ENCODE assay signal across 11 mouse cellular contexts in genomic region chr2:166010321-166010720, GRCm38 (mm10). TPM values are rescaled to one million over a fixed set of nuclear protein-coding genes. Genes with fewer than 3 reads are reported as not detected.
DNase-seq lines count a peak whose midpoint lies in the region; ATAC-seq and TF ChIP-seq lines count a peak whose summit lies in the region.
"Had no signal": no experiment of that assay in that cellular context is flagged by ENCODE, and none has a peak within 500 bp of the region (broad histone marks: within the 10 kb centered on the region; RNA-seq: fewer than 3 reads in every experiment).

No protein-coding gene starts in this region.

- no peaks in the 10 kb centered on the region for H3K9me3 ChIP-seq in forebrain, embryonic 14.5 days (replicated peaks; ENCODE audit: control insufficient read depth, low read length)
- no peaks in the 10 kb centered on the region for H3K9me3 ChIP-seq in forebrain, embryonic 10.5 days
- no peaks in the 10 kb centered on the region for H3K9me3 ChIP-seq in hindbrain, embryonic 14.5 days (ENCODE audit: control insufficient read depth, low read length)
- no peaks in the 10 kb centered on the region for H3K9me3 ChIP-seq in hindbrain, postnatal 0 days (ENCODE audit: low read length)
- no peaks in the 10 kb centered on the region for H3K9me3 ChIP-seq in midbrain, embryonic 11.5 days (ENCODE audit: control insufficient read depth, low read length)

- peaks cover 7% of the 10 kb centered on the region; the same call in 1 of the 2 replicates for H3K4me1 ChIP-seq in forebrain, embryonic 14.5 days (ENCODE audit: control insufficient read depth, insufficient read depth, low read length)
- peaks cover 42% of the 10 kb centered on the region for H3K4me1 ChIP-seq in forebrain, embryonic 10.5 days
- H3K4me1 ChIP-seq in hindbrain, embryonic 14.5 days (replicated peaks; ENCODE audit: control insufficient read depth, insufficient read depth, low read length) = peaks cover 22% of the 10 kb centered on the region
- H3K4me1 ChIP-seq in hindbrain, postnatal 0 days (ENCODE audit: insufficient read depth, low read length) = 0 out of 2 replicates have a peak, but pooled peaks cover 12% of the 10 kb centered on the region
- H3K4me1 ChIP-seq in midbrain, embryonic 11.5 days (ENCODE audit: control insufficient read depth, insufficient read depth, low read length) = peaks cover 16% of the 10 kb centered on the region

- H3K9ac ChIP-seq in forebrain, embryonic 14.5 days (ENCODE audit: low read length) = no peak overlapping the region
- 0 out of 2 replicates have a peak overlapping the region, but pooled peaks have one; percentile 30 for H3K9ac ChIP-seq in hindbrain, embryonic 14.5 days
- H3K9ac ChIP-seq in hindbrain, postnatal 0 days (replicated peaks; ENCODE audit: low read length) = no peak overlapping the region
- no peak overlapping the region for H3K9ac ChIP-seq in midbrain, embryonic 11.5 days (ENCODE audit: low read length)

- no peaks in the 10 kb centered on the region for H3K36me3 ChIP-seq in forebrain, embryonic 14.5 days (ENCODE audit: control insufficient read depth, insufficient read depth, low read length)
- H3K36me3 ChIP-seq in forebrain, embryonic 10.5 days (replicated peaks) = peaks cover 14% of the 10 kb centered on the region
- H3K36me3 ChIP-seq in hindbrain, embryonic 14.5 days (replicated peaks; ENCODE audit: control insufficient read depth, insufficient read depth) = no peaks in the 10 kb centered on the region
- H3K36me3 ChIP-seq in hindbrain, postnatal 0 days (ENCODE audit: insufficient read depth, low read length) = no peaks in the 10 kb centered on the region
- no peaks in the 10 kb centered on the region; the same call in 1 of the 2 replicates for H3K36me3 ChIP-seq in midbrain, embryonic 11.5 days (ENCODE audit: control insufficient read depth, insufficient read depth, low read length)

- H3K4me2 ChIP-seq in forebrain, embryonic 14.5 days (ENCODE audit: low read length) = no peak overlapping the region
- H3K4me2 ChIP-seq in hindbrain, embryonic 14.5 days (replicated peaks) = 0 out of 2 replicates have a peak overlapping the region, but pooled peaks have one; percentile 22
- H3K4me2 ChIP-seq in hindbrain, postnatal 0 days (ENCODE audit: low read depth, low read length) = no peak overlapping the region
- H3K4me2 ChIP-seq in midbrain, embryonic 11.5 days = no peak overlapping the region
- H3K4me2 ChIP-seq: liver, embryonic 11.5 days had no signal

- no peak overlapping the region for H3K4me3 ChIP-seq in forebrain, embryonic 14.5 days (ENCODE audit: low read depth, low read length)
- H3K4me3 ChIP-seq in forebrain, embryonic 10.5 days = no peak overlapping the region
- H3K4me3 ChIP-seq in hindbrain, embryonic 14.5 days (replicated peaks; ENCODE audit: low read length) = no peak overlapping the region
- H3K4me3 ChIP-seq in hindbrain, postnatal 0 days (ENCODE audit: low read length) = no peak overlapping the region
- no peak overlapping the region for H3K4me3 ChIP-seq in midbrain, embryonic 11.5 days (ENCODE audit: low read depth, low read length)

- WGBS in forebrain, embryonic 14.5 days = 70% methylated on average over 12 of the region's 12 CpGs
- 82% methylated on average over 12 of the region's 12 CpGs for WGBS in forebrain, embryonic 10.5 days
- WGBS in hindbrain, embryonic 14.5 days = 49% methylated on average over 12 of the region's 12 CpGs
- 42% methylated on average over 12 of the region's 12 CpGs for WGBS in hindbrain, postnatal 0 days
- WGBS in midbrain, embryonic 11.5 days = 76% methylated on average over 12 of the region's 12 CpGs

- no peak for TF ChIP-seq CTCF in hindbrain, postnatal 0 days (IDR thresholded peaks at IDR 0.05; ENCODE audit: low read depth)

- peak; percentile 30 for DNase-seq in forebrain, embryonic 14.5 days (ENCODE audit: low spot score)
- no peak for DNase-seq in forebrain, embryonic 10.5 days (ENCODE audit: extremely low spot score, low spot score)
- no peak for DNase-seq in hindbrain, embryonic 14.5 days (ENCODE audit: low spot score)
- DNase-seq in hindbrain, postnatal 0 days (ENCODE audit: low spot score) = no peak
- DNase-seq in brain, adult 2 months (ENCODE audit: low read depth, low spot score) = peak; percentile 68
- DNase-seq in midbrain, embryonic 11.5 days (ENCODE audit: low spot score, missing footprints) = peak; percentile 83
- no peak for DNase-seq in left cerebral cortex, adult 18-20 months (ENCODE audit: low spot score in 2 of 2)
- DNase-seq: adrenal gland, postnatal 36 days; kidney, postnatal 4 days had no signal

- no peaks in the 10 kb centered on the region for H3K27me3 ChIP-seq in forebrain, embryonic 14.5 days (replicated peaks; ENCODE audit: control insufficient read depth, insufficient read depth, low read length)
- no peaks in the 10 kb centered on the region for H3K27me3 ChIP-seq in forebrain, embryonic 10.5 days (ENCODE audit: poor library complexity, severe bottlenecking)
- no peaks in the 10 kb centered on the region for H3K27me3 ChIP-seq in hindbrain, embryonic 14.5 days (ENCODE audit: control insufficient read depth, insufficient read depth, low read length)
- H3K27me3 ChIP-seq in hindbrain, postnatal 0 days (ENCODE audit: insufficient read depth, low read length) = no peaks in the 10 kb centered on the region
- no peaks in the 10 kb centered on the region for H3K27me3 ChIP-seq in midbrain, embryonic 11.5 days (ENCODE audit: control insufficient read depth, insufficient read depth, low read length)

- 0 out of 2 replicates have a peak overlapping the region, but pooled peaks have one; percentile 35 for H3K27ac ChIP-seq in forebrain, embryonic 14.5 days (ENCODE audit: low read depth, low read length)
- no peak overlapping the region for H3K27ac ChIP-seq in forebrain, embryonic 10.5 days
- 0 out of 2 replicates have a peak overlapping the region, but pooled peaks have one; percentile 72 for H3K27ac ChIP-seq in hindbrain, embryonic 14.5 days
- H3K27ac ChIP-seq in hindbrain, postnatal 0 days = no peak overlapping the region
- no peak overlapping the region for H3K27ac ChIP-seq in midbrain, embryonic 11.5 days (ENCODE audit: low read depth, low read length)

- ATAC-seq in forebrain, embryonic 14.5 days = no peak
- ATAC-seq in hindbrain, embryonic 14.5 days (ENCODE audit: low FRiP score) = no peak
- ATAC-seq in hindbrain, postnatal 0 days = no peak
- no peak for ATAC-seq in midbrain, embryonic 11.5 days (ENCODE audit: low FRiP score)
- ATAC-seq in granulocyte monocyte progenitor cell, adult 5-6 weeks (replicated peaks; ENCODE audit: poor library complexity, severe bottlenecking) = no peak

RNA-seq across cellular contexts. Expression of gene Ncoa3, which starts 17.9 kb away (rescaled TPM):
- polyA plus RNA-seq in forebrain, embryonic 14.5 days (2014; fragmentation: Nextera tagmentation; extraction: Ambion mirVana) = 9.3 and 12.8 TPM in 2 replicates
- 14.3 and 15.7 TPM in 2 replicates for polyA plus RNA-seq in forebrain, embryonic 10.5 days (2016; fragmentation: Nextera tagmentation; extraction: Ambion mirVana)
- polyA plus RNA-seq in hindbrain, embryonic 14.5 days (2014; fragmentation: Nextera tagmentation; extraction: Ambion mirVana) = 15.5 and 18.1 TPM in 2 replicates
- total RNA-seq in hindbrain, postnatal 0 days (2014; rRNA removed) = 28.3 and 29.2 TPM in 2 replicates
- 10.7 and 10.8 TPM in 2 replicates for polyA plus RNA-seq in hindbrain, postnatal 0 days (2015; fragmentation: Nextera tagmentation; extraction: Ambion mirVana)
- 16.1 and 17.4 TPM in 2 replicates for polyA plus RNA-seq in midbrain, embryonic 11.5 days (2014; fragmentation: Nextera tagmentation; extraction: Ambion mirVana)
- 10 to 100 TPM; 35.8 to 38.7 TPM for total RNA-seq in left cerebral cortex, adult 18-20 months (2021)
- total RNA-seq in granulocyte monocyte progenitor cell, adult 5-6 weeks (2014; fragmentation: Nextera tagmentation) = 17.4 and 19.9 TPM in 2 replicates
- total RNA-seq in granulocyte monocyte progenitor cell, adult 5-6 weeks (2017) = 16.1 and 20.8 TPM in 2 replicates

Comparison
In these comparisons a context has a peak if more than half of its experiments do, and no peak if none do; other contexts are left out.
1. DNase-seq: peak in forebrain, embryonic 14.5 days (single experiment), brain, adult 2 months (single experiment) and midbrain, embryonic 11.5 days (single experiment); none in forebrain, embryonic 10.5 days (single experiment), hindbrain, embryonic 14.5 days (single experiment), hindbrain, postnatal 0 days (single experiment) and left cerebral cortex, adult 18-20 months (0 of 2).
2. H3K27ac ChIP-seq: peak in forebrain, embryonic 14.5 days (single experiment) and hindbrain, embryonic 14.5 days (single experiment); none in forebrain, embryonic 10.5 days (single experiment), hindbrain, postnatal 0 days (single experiment) and midbrain, embryonic 11.5 days (single experiment).